Mouse (Mus musculus) lung, adult 2 months (tissue): ENCODE measurements around the gene Macf1. TPM values are rescaled to one million over a fixed set of nuclear protein-coding genes. Genes with fewer than 3 reads are reported as not detected.

Source experiments
- DNase-seq: peaks from one replicate; pipeline ENCODE4 v3.0.0; 2022
- H3K4me1 ChIP-seq: fragments of 200-500 bp; 2 replicates; pipeline ENCODE4 v1.6.1; 2011; ENCODE audit warnings: low read length; ENCODE audit not compliant: control insufficient read depth, insufficient read depth
- H3K4me3 ChIP-seq: fragments of 200-500 bp; replicated peaks from 2 replicates; pipeline ENCODE3; 2011; ENCODE audit warnings: low read depth, mild to moderate bottlenecking, control low read depth, low read length; ENCODE audit errors: extremely low read depth
- CTCF ChIP-seq: fragments of 200-500 bp; IDR thresholded peaks from 2 replicates; pipeline ENCODE4 v1.5.1; 2011; ENCODE audit warnings: mild to moderate bottlenecking, low read length, control low read depth; ENCODE audit not compliant: insufficient read depth
- POLR2A ChIP-seq: fragments of 200-500 bp; IDR thresholded peaks from 2 replicates; pipeline ENCODE4 v1.6.1; 2011; ENCODE audit warnings: low read depth, mild to moderate bottlenecking, control low read depth, low read length, borderline replicate concordance; ENCODE audit errors: extremely low read depth
- WGBS: fragments of 180-500 bp; shearing (Covaris S2); methylation state at CpG from one replicate; pipeline ENCODE4 v1.1.7; 2018; 5-methylcytosine and 5-hydroxymethylcytosine counted together
- polyA plus RNA-seq: library from polyadenylated mRNA; depleted of rRNA; stranded (reverse); fragments of >200 nt; gene quantifications from 2 replicates; pipeline ENCODE4 v1.2.3, GENCODE M21; 2012

Gene Macf1
- polyA plus RNA-seq, 1 experiment, result 249 TPM

DNA sequence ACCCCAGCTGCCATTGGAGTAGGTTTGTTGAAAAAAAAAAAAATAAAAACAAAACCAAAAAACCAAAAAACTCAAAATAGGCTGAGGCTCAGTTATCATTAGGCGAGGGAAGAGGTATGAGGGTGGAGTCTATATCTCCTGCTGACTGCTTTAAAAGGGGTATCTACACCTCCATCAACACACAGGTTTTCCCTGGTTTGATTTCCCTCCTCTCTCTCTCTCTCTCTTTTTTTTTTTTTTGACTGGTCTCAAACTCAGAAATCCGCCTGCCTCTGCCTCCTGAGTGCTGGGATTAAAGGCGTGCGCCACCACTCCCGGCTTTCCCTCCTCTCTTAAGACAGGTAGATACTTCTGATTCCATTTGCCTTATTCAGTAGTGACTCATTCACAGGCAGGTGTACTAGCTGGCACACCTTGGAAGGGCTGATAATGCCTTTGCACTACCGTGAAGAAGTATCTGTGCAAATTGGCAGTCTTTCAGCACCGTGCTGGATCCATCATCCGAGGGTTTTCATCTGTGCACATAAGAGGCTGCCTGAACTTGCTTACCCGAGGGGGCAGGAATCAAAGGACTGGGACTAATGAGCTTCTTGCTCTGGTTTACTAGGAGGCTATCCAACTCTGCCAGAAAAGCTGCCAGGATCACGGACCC lies 257.6 kb downstream of the Macf1 start:
- TF ChIP-seq CTCF (no peak), POLR2A (no peak)
- Histone ChIP-seq H3K4me3 (no peak overlapping the region), H3K4me1 (peaks cover 49% of the 10 kb centered on the region)
- DNase-seq, result no peak
- 64% methylated on average over 10 of the region's 10 CpGs for WGBS

DNA sequence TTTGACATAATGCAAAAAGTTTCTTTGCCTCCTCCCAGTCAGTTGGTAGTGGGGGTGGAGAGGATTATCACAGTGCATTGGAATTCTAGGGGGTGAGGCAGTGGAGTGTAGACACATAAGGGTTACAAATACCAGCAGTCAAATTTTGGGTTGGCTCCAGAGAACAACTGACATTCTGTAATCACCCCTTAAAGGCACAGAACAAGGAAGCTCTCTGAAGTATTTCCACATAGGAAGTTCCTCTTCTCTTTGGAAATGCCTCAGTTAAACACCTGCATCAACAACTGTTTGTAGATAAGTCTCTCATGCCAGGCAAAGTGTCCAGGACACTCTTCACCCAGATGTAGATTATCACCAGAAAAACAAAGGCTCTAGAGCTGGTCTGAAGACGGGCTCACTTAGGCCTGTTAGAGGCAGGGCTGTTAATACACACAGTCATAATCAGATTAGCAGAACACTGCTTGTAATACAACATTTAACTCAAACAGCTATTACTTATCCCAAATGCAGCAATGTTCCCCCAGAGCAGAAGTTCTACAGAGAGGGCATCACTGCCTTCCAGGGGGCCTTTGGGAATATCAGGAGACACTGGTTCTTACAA lies 258.4 kb downstream of the Macf1 start:
- Histone ChIP-seq H3K4me3 (no peak overlapping the region), H3K4me1 (peaks cover 49% of the 10 kb centered on the region)
- TF ChIP-seq CTCF (no peak), POLR2A (no peak)
- WGBS, result 15% methylated on average over 1 of the region's 1 CpGs
- no peak for DNase-seq

DNA sequence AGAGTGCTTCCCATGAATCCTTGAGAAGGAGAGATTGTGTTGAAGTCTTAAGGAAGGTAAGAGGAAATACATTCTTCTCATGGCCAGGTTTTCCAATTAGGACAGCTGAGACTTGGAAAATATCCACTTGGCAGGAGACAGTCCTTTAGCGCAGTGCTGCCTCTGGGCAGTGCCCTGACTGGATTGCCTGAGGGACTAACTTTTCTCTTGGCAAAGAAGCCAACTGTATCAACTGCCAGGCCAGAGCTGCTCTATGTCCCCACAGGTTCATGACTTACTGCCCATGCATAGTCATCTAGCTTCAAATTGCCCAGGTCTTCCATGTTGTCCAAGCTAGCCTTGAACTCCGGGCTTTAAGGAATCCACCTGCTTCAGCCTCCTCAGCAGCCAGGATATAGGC lies 260.1 kb downstream of the Macf1 start:
- no peak for TF ChIP-seq CTCF
- 58% methylated on average over 2 of the region's 2 CpGs for WGBS
- H3K4me1 ChIP-seq, result peaks cover 49% of the 10 kb centered on the region
- H3K4me3 ChIP-seq, result no peak overlapping the region
- no peak for DNase-seq

DNA sequence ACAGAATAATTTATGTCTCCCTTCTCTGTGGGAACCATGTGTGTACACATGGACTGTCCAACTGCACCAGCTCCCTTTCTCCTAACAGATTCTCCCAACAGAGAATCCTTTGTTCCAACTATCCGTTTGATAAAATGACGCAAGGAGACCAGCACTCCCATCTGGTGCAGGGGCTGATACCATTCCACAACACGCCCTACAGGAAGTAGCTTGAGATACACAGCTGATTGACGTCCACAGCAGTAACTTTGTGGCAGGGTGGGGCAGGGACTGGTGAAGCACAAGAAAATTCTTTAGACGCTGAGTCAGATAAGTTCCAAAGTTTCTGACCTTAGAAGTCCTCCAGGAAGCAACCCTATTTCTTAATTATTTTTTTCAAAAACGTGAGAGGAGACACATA lies 261.3 kb downstream of the Macf1 start:
- 12% methylated on average over 6 of the region's 6 CpGs for WGBS
- peaks cover 40% of the 10 kb centered on the region for H3K4me1 ChIP-seq
- no peak for TF ChIP-seq POLR2A
- TF ChIP-seq CTCF, result no peak
- no peak overlapping the region for H3K4me3 ChIP-seq
- no peak for DNase-seq

DNA sequence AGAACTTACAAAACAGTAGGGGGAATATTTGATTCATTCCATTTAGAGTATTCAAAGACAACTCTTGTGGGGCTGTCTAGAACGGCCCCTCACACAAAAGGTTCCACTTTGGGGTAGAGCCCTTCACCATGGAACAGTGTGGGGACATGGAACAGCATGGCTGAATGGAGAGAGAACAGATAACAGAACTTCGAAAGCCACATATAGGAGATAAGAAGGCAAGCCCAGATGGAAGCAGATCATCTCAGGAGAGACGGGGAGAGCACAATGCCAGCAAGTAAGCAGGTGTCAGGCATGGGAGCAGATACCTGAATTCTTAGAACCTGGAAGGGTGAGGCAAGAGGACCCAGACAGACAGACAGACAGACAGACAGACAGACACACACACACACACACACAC lies 266.1 kb downstream of the Macf1 start:
- no peak for DNase-seq
- Histone ChIP-seq H3K4me1 (peaks cover 20% of the 10 kb centered on the region), H3K4me3 (no peak overlapping the region)
- 92% methylated on average over 3 of the region's 3 CpGs for WGBS
- TF ChIP-seq POLR2A (no peak), CTCF (no peak)

DNA sequence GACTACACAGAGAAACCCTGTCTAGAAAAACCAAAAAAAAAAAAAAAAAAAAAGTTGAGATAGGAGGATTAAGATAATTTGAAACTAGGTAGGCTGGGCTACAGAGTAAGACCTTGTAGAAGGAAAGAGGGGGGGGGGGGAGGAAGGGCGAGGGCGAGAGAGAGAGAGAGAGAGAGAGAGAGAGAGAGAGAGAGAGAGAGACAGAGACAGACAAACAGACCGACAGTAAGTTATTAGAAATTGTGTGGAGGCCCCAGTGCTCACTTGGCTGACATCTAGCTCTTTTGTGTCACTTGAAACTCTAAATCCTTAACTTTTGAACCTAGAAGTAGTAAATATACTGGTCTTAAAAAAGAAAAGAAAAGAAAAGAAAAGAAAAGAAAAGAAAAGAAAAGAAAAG lies 266.7 kb downstream of the Macf1 start:
- WGBS, result 63% methylated on average over 2 of the region's 3 CpGs
- no peak for TF ChIP-seq CTCF
- TF ChIP-seq POLR2A, result no peak
- DNase-seq, result no peak
- H3K4me3 ChIP-seq, result no peak overlapping the region
- peaks cover 18% of the 10 kb centered on the region for H3K4me1 ChIP-seq

DNA sequence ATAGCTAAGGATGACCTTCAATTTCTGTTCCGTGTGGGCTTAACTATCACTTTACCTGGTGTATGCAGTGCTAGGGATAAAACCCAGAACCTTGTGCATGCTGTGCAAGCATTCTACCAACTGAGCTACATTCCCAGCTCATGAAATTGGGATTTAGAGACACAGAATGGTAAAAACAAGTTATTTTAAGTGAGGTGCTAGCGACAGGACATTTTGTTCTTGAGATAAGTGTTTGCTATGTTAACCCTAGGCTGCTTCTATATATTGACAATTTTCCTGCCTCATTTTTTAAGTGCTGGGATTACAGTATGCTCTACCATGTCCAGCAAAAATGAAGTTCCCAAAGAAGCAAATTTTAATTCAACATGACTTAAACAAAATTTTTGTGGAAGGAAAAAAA lies 267.3 kb downstream of the Macf1 start:
- WGBS, result 65% methylated on average over 2 of the region's 2 CpGs
- no peak for TF ChIP-seq CTCF
- TF ChIP-seq POLR2A, result no peak
- peaks cover 15% of the 10 kb centered on the region for H3K4me1 ChIP-seq
- H3K4me3 ChIP-seq, result no peak overlapping the region
- DNase-seq, result no peak

DNA sequence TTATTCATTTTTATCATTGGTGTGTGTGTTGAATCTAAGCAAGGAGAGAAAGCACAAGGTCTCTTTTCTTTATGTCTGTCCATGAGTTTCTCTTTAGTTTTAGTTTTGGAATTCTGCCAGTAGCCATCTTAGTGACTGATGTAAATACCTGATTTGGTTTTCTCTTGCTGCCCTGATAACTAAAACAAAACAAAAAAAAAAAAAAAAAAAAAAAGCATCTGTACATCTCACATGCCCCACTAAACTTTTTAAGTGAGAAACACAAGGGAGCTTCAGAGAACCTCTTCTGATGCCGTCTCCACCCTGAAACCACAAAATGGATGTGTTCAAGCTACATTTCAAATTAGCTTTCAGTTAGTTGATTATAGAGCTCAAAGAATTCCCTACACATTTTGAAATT lies 268.6 kb downstream of the Macf1 start:
- DNase-seq, result no peak
- TF ChIP-seq POLR2A (no peak), CTCF (no peak)
- no peak overlapping the region for H3K4me3 ChIP-seq
- peaks cover 15% of the 10 kb centered on the region for H3K4me1 ChIP-seq
- WGBS, result 77% methylated on average over 1 of the region's 1 CpGs

DNA sequence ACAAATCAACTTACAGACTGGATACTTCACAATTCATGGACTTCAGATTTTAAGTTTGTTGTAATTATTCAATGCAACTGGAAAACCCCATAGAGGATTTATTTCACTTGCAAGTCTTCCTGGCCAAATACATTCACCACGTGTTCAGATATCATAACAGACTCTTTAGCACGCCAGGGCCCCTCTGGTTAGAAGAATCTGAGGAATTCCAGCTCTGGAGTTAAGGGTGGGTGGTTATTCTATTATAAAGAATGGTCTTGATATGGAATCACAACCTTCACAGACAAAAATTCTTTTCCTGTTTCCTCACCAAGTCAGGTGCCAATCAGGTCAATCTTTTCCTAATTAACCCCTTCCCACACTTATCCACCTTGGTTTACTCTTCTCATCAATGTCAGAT lies 270.3 kb downstream of the Macf1 start:
- Histone ChIP-seq H3K4me3 (no peak overlapping the region), H3K4me1 (peaks cover 29% of the 10 kb centered on the region)
- WGBS, result 33% methylated on average over 2 of the region's 2 CpGs
- DNase-seq, result no peak
- TF ChIP-seq CTCF (no peak), POLR2A (no peak)

DNA sequence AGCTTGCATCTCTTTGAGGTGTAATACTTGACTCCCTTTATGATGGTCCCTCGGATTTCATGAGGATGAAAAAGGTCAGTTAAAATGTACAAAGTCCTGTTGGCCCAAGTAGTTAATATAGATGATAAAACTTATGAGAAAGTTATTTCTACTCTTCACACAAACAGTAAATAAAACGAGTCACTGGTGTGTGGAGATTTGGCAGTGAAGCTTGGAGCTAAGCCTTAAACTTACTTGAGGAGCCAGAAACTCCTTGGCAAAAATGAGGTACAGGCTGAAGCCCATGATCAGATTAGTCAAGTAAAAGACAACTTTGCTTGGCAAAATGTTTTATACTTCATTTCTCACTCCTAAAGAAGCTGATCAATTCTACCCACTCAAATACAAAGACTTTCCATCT lies 271.2 kb downstream of the Macf1 start:
- Histone ChIP-seq H3K4me1 (peaks cover 37% of the 10 kb centered on the region), H3K4me3 (no peak overlapping the region)
- DNase-seq, result no peak
- 22% methylated on average over 2 of the region's 2 CpGs for WGBS
- TF ChIP-seq CTCF (no peak), POLR2A (no peak)
